Mouse (Mus musculus) midbrain, postnatal 0 days (tissue): ENCODE measurements at regions not wholly inside any gene's neighbourhood (a gene's known extent, or its start where the extent isn't known, plus 50 kb on each side); places are given as distances from the start of the nearest gene placed in this dataset.
A peak's percentile ranks its signal among the peaks of the same experiment; 100 is the strongest.
"Not testable (repeated sequence)": the region's sequence is repeated elsewhere in the genome, so short reads cannot be mapped to it uniquely, and the experiment has no call there.

Experiments
- ATAC-seq: fragments of 200-750 bp; cut with Nextera tagmentation; 2 replicates; pipeline ENCODE4 v1.8.0; 2017; ENCODE audit warnings: moderate number of reproducible peaks, mild to moderate bottlenecking, moderate TSS enrichment, moderate library complexity; ENCODE audit not compliant: low FRiP score
- DNase-seq: peaks from one replicate; pipeline ENCODE4 v3.0.0-alpha.2; 2015; ENCODE audit warnings: low spot score
- H3K27ac ChIP-seq: fragments of 300-500 bp; sonication (generic); 2 replicates; pipeline ENCODE4 v1.5.1; 2014; ENCODE audit warnings: low read depth, mild to moderate bottlenecking, low read length, mixed read lengths
- H3K27me3 ChIP-seq: fragments of 300-500 bp; sonication (generic); 2 replicates; pipeline ENCODE4 v1.6.1; 2014; ENCODE audit warnings: low read length, control low read depth, mixed read lengths; ENCODE audit not compliant: insufficient read depth
- H3K36me3 ChIP-seq: fragments of 300-500 bp; sonication (generic); 2 replicates; pipeline ENCODE4 v1.6.1; 2014; ENCODE audit warnings: low read length, control low read depth, mixed read lengths; ENCODE audit not compliant: insufficient read depth
- H3K4me1 ChIP-seq: fragments of 300-500 bp; sonication (generic); 2 replicates; pipeline ENCODE4 v1.6.1; 2014; ENCODE audit warnings: mild to moderate bottlenecking, control low read depth, antibody characterized with exemption, low read length, mixed read lengths; ENCODE audit not compliant: insufficient read depth
- H3K4me2 ChIP-seq: fragments of 300-500 bp; sonication (generic); 2 replicates; pipeline ENCODE4 v1.6.1; 2014; ENCODE audit warnings: low read depth, mild to moderate bottlenecking, low read length, mixed read lengths; ENCODE audit not compliant: poor library complexity, severe bottlenecking
- H3K4me3 ChIP-seq: fragments of 300-500 bp; sonication (generic); 2 replicates; pipeline ENCODE4 v1.5.1; 2014; ENCODE audit warnings: low read depth, mild to moderate bottlenecking, low read length, moderate library complexity
- H3K9ac ChIP-seq: fragments of 300-500 bp; sonication (generic); replicated peaks from 2 replicates; pipeline ENCODE4 v1.6.1; 2014; ENCODE audit warnings: mild to moderate bottlenecking, low read length, moderate library complexity, mixed read lengths; ENCODE audit not compliant: poor library complexity, severe bottlenecking
- H3K9me3 ChIP-seq: fragments of 300-500 bp; sonication (generic); 2 replicates; pipeline ENCODE4 v1.6.1; 2016; ENCODE audit warnings: low read length, control low read depth
- WGBS: fragments of 180-500 bp; shearing (Covaris S2); extraction: QIAGEN DNeasy Blood & Tissue Kit; methylation state at CpG from one replicate; pipeline ENCODE4 v1.1.7; 2014; 5-methylcytosine and 5-hydroxymethylcytosine counted together

- not testable (repeated sequence) for H3K4me1 ChIP-seq, H3K9ac ChIP-seq, H3K27me3 ChIP-seq, ATAC-seq, H3K4me2 ChIP-seq, DNase-seq, H3K9me3 ChIP-seq, H3K4me3 ChIP-seq, H3K27ac ChIP-seq, H3K36me3 ChIP-seq
- WGBS, result 82% methylated on average over 2 of the region's 2 CpGs
These were observed 81.5 kb upstream of the Dynlt1c start for GRCm38 (mm10) chr17:6520001-6520400.

- not testable (repeated sequence) for H3K4me3 ChIP-seq, H3K27ac ChIP-seq, DNase-seq, H3K9ac ChIP-seq, H3K36me3 ChIP-seq, H3K27me3 ChIP-seq, H3K4me1 ChIP-seq, H3K9me3 ChIP-seq, H3K4me2 ChIP-seq, ATAC-seq
- WGBS, result 41% methylated on average over 4 of the region's 4 CpGs
These were observed 80.7 kb upstream of the Dynlt1c start for GRCm38 (mm10) chr17:6520751-6521150.

GRCm38 (mm10) chr17:6522185-6522584, 79.3 kb upstream of the Dynlt1c start:
- H3K27me3 ChIP-seq, H3K4me2 ChIP-seq, H3K36me3 ChIP-seq, H3K27ac ChIP-seq, DNase-seq, H3K9me3 ChIP-seq, H3K4me3 ChIP-seq, ATAC-seq, H3K9ac ChIP-seq, H3K4me1 ChIP-seq: not testable (repeated sequence)
- WGBS, result 81% methylated on average over 4 of the region's 9 CpGs

DNA sequence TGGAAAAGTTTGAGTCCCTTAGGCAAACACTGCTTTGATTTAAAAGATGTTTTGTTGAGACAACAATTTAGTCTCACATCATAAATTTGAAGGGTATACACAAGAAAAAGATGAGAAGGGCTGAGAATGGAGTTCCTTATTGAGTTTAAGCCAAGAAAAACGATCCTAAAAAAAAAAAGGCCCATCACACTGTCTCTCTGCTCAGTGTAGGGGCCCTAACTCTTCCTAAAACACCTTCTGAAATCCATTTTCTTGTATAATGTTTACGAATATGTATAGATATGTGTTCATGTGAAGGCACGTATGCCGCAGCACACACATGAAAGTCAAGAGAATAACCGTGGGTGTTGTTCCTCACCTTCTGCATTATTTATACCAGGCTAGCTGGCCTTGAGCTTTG, 62.7 kb upstream of the Dynlt1c start:
- H3K4me3 ChIP-seq, H3K27me3 ChIP-seq, H3K9me3 ChIP-seq, H3K9ac ChIP-seq, DNase-seq, ATAC-seq, H3K36me3 ChIP-seq, H3K4me1 ChIP-seq, H3K27ac ChIP-seq, H3K4me2 ChIP-seq: not testable (repeated sequence)
- no CpG with 5 or more reads among the region's 5 CpGs for WGBS

DNA sequence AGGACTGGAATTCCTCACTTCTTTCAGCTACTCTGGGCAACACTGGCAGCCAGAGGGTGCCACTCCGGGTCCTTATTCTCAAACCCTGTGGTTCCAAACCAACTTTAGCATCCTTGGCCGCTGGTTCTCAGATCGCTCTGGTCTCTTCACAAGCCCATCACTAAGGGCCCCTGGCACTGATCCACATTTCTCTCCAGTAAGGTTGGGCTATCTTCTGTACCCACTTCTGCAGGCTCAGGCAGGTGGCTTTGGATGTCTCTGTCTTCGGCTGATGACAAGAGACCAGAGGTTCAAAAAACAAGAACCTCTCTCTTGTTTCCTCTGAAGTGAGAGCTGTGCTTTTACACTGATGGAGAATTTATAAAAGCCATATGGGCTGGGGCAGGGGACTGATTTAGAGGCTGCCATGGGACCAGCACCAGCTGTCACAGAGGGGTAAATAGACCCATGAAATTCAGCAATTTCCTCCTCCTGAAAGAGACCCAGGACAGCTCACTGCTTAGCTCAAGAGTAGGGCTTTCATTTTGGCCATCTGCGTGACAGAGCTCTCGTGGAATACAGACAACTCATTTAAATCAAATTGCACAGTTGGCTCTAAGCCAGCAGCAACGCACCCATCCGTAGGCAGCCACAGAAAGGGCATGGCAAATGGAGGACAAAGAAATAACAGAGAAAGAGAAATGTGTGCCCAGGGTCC, 54.3 kb upstream of the Dynlt1c start:
- H3K4me3 ChIP-seq, H3K9me3 ChIP-seq, H3K9ac ChIP-seq, H3K36me3 ChIP-seq, H3K27me3 ChIP-seq, DNase-seq, H3K4me2 ChIP-seq, H3K27ac ChIP-seq, H3K4me1 ChIP-seq: not testable (repeated sequence)
- 0 out of 2 replicates have a peak, but pooled peaks have one; percentile 41 for ATAC-seq
- no CpG with 5 or more reads among the region's 8 CpGs for WGBS

DNA sequence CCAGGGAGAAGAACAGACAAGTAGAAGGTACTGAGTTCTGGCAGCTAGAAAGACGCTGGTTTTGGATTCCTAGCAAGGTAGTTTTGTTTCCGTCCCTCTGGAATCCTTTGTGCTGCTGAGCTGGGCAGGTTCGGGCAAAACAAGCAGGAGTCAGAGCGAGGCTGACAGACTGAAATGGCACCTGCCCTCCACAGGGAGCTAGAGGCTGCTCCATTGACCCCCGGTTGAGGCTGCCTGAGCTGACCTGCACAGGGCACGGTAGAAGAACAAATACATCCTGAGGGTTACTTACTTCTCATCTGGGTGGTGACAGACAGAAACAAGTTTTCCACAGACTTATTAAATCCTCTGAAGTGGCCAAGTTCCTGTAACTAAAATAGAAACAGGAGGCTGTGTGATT, 53.5 kb upstream of the Dynlt1c start:
- DNase-seq, H3K4me3 ChIP-seq, H3K9ac ChIP-seq, H3K27me3 ChIP-seq, ATAC-seq, H3K4me2 ChIP-seq, H3K27ac ChIP-seq, H3K36me3 ChIP-seq, H3K4me1 ChIP-seq, H3K9me3 ChIP-seq: not testable (repeated sequence)
- WGBS, result no CpG with 5 or more reads among the region's 6 CpGs
